Comparison of ENCODE assay signal across 9 mouse cellular contexts in the genomic region with DNA sequence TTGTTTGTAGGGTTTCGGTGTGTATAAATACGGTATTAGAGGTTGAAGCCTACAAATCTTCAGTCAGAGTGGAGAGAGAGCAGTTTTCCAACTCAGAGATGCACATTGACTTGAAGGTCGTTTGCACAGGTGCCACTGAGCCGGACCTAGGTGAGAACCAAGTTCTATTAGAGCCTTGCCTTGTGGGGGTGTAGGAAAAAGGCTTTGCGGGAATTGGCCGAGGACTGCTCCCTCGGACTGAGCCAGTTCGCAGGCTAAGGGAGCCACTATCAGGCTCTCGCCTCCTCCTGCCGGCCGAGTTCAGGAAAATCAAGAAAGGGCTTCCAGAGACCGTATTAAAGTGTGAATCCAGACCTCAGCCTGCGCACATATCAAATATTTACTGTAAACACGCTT. TPM values are rescaled to one million over a fixed set of nuclear protein-coding genes. Genes with fewer than 3 reads are reported as not detected.
DNase-seq lines count a peak whose midpoint lies in the region; ATAC-seq and TF ChIP-seq lines count a peak whose summit lies in the region.
"Had no signal": no experiment of that assay in that cellular context is flagged by ENCODE, and none has a peak within 500 bp of the region (broad histone marks: within the 10 kb centered on the region; RNA-seq: fewer than 3 reads in every experiment).

No protein-coding gene starts in this region.

- no peak overlapping the region for H3K27ac ChIP-seq in hindbrain, postnatal 0 days
- no peak overlapping the region for H3K27ac ChIP-seq in hindbrain, embryonic 12.5 days
- H3K27ac ChIP-seq in embryonic facial prominence, embryonic 10.5 days (replicated peaks), result no peak overlapping the region
- no peak overlapping the region for H3K27ac ChIP-seq in midbrain, embryonic 14.5 days (replicated peaks; ENCODE audit: low read depth, low read length)
- H3K27ac ChIP-seq: liver, embryonic 15.5 days had no signal

- WGBS in hindbrain, postnatal 0 days, result under 1% methylated on average over 14 of the region's 14 CpGs
- WGBS in hindbrain, embryonic 12.5 days, result under 1% methylated on average over 14 of the region's 14 CpGs
- WGBS in embryonic facial prominence, embryonic 10.5 days, result under 1% methylated on average over 14 of the region's 14 CpGs
- WGBS in midbrain, embryonic 14.5 days, result under 1% methylated on average over 14 of the region's 14 CpGs

- ATAC-seq in hindbrain, postnatal 0 days, result no peak
- no peak for ATAC-seq in hindbrain, embryonic 12.5 days (ENCODE audit: low FRiP score)
- no peak for ATAC-seq in midbrain, embryonic 14.5 days (ENCODE audit: low FRiP score, low TSS enrichment)
- ATAC-seq in erythroblast, adult 5-6 weeks (replicated peaks; ENCODE audit: low FRiP score, poor library complexity, severe bottlenecking), result no peak
- no peak for ATAC-seq in erythroid progenitor cell, adult 5-6 weeks (replicated peaks; ENCODE audit: low FRiP score, poor library complexity, severe bottlenecking)

- TF ChIP-seq CTCF in hindbrain, postnatal 0 days (IDR thresholded peaks at IDR 0.05; ENCODE audit: low read depth), result peak; percentile 60

- DNase-seq in hindbrain, postnatal 0 days (ENCODE audit: low spot score), result peak; percentile 53
- DNase-seq in embryonic facial prominence, embryonic 10.5 days (ENCODE audit: low spot score), result peak; percentile 72
- DNase-seq in kidney, postnatal 10 days, result peak; percentile 65
- DNase-seq in midbrain, embryonic 14.5 days, result peak; percentile 71
- no peak for DNase-seq in spleen, postnatal 4 days (ENCODE audit: low spot score in 2 of 2)

- no peak overlapping the region for H3K9ac ChIP-seq in hindbrain, postnatal 0 days (replicated peaks; ENCODE audit: low read length)
- no peak overlapping the region for H3K9ac ChIP-seq in hindbrain, embryonic 12.5 days
- H3K9ac ChIP-seq in midbrain, embryonic 14.5 days (replicated peaks; ENCODE audit: low read length), result no peak overlapping the region
- H3K9ac ChIP-seq: liver, embryonic 15.5 days had no signal

- peaks cover 11% of the 10 kb centered on the region; the same call in 1 of the 2 replicates for H3K4me1 ChIP-seq in hindbrain, postnatal 0 days (ENCODE audit: insufficient read depth, low read length)
- H3K4me1 ChIP-seq in hindbrain, embryonic 12.5 days, result peaks cover 14% of the 10 kb centered on the region
- peaks cover 19% of the 10 kb centered on the region for H3K4me1 ChIP-seq in embryonic facial prominence, embryonic 10.5 days
- H3K4me1 ChIP-seq in midbrain, embryonic 14.5 days (ENCODE audit: control insufficient read depth, insufficient read depth, low read length), result no peaks in the 10 kb centered on the region

- H3K4me2 ChIP-seq in hindbrain, postnatal 0 days (ENCODE audit: low read depth, low read length), result no peak overlapping the region
- no peak overlapping the region for H3K4me2 ChIP-seq in hindbrain, embryonic 12.5 days (replicated peaks)
- no peak overlapping the region for H3K4me2 ChIP-seq in midbrain, embryonic 14.5 days (ENCODE audit: low read length)

- H3K9me3 ChIP-seq in hindbrain, postnatal 0 days (ENCODE audit: low read length), result no peaks in the 10 kb centered on the region
- H3K9me3 ChIP-seq in hindbrain, embryonic 12.5 days (replicated peaks), result no peaks in the 10 kb centered on the region
- H3K9me3 ChIP-seq in embryonic facial prominence, embryonic 10.5 days, result no peaks in the 10 kb centered on the region
- H3K9me3 ChIP-seq in midbrain, embryonic 14.5 days (ENCODE audit: control insufficient read depth, low read length), result no peaks in the 10 kb centered on the region
- H3K9me3 ChIP-seq: liver, embryonic 15.5 days had no signal

- H3K36me3 ChIP-seq in hindbrain, postnatal 0 days (ENCODE audit: insufficient read depth, low read length), result no peaks in the 10 kb centered on the region
- no peaks in the 10 kb centered on the region for H3K36me3 ChIP-seq in hindbrain, embryonic 12.5 days
- no peaks in the 10 kb centered on the region for H3K36me3 ChIP-seq in embryonic facial prominence, embryonic 10.5 days (replicated peaks)
- no peaks in the 10 kb centered on the region for H3K36me3 ChIP-seq in midbrain, embryonic 14.5 days (ENCODE audit: control insufficient read depth, insufficient read depth, low read length)
- H3K36me3 ChIP-seq: liver, embryonic 15.5 days had no signal

- H3K27me3 ChIP-seq in hindbrain, postnatal 0 days (ENCODE audit: insufficient read depth, low read length), result peaks cover 98% of the 10 kb centered on the region
- peaks cover 99% of the 10 kb centered on the region for H3K27me3 ChIP-seq in hindbrain, embryonic 12.5 days
- H3K27me3 ChIP-seq in embryonic facial prominence, embryonic 10.5 days (replicated peaks; ENCODE audit: low read depth, poor library complexity, severe bottlenecking), result peaks cover 100% of the 10 kb centered on the region
- peaks cover 99% of the 10 kb centered on the region for H3K27me3 ChIP-seq in midbrain, embryonic 14.5 days (ENCODE audit: control insufficient read depth, insufficient read depth, low read length)

- no peak overlapping the region for H3K4me3 ChIP-seq in hindbrain, postnatal 0 days (ENCODE audit: low read length)
- H3K4me3 ChIP-seq in hindbrain, embryonic 12.5 days, result no peak overlapping the region
- no peak overlapping the region for H3K4me3 ChIP-seq in embryonic facial prominence, embryonic 10.5 days
- no peak overlapping the region for H3K4me3 ChIP-seq in midbrain, embryonic 14.5 days (replicated peaks; ENCODE audit: low read depth, low read length)

RNA-seq across cellular contexts. Expression of a gene that starts 0.9 kb away (rescaled TPM):
- 0.16 TPM in 1 of 2 replicates, not detected in the other for total RNA-seq in hindbrain, postnatal 0 days (2014; rRNA removed)
- polyA plus RNA-seq in hindbrain, postnatal 0 days (2015; fragmentation: Nextera tagmentation; extraction: Ambion mirVana), result 0.09 TPM in 1 of 2 replicates, not detected in the other
- 0.23 and 0.73 TPM in 2 replicates for polyA plus RNA-seq in hindbrain, embryonic 12.5 days (2016; fragmentation: Nextera tagmentation; extraction: Ambion mirVana)
- polyA plus RNA-seq in embryonic facial prominence, embryonic 10.5 days (2016; fragmentation: Nextera tagmentation; extraction: Ambion mirVana), result not detected in 2 replicates
- not detected in 2 replicates for polyA plus RNA-seq in midbrain, embryonic 14.5 days (2014; fragmentation: Nextera tagmentation; extraction: Ambion mirVana)
- not detected in 2 replicates for total RNA-seq in erythroblast, adult 5-6 weeks (2015; ENCODE audit: low replicate concordance)
- total RNA-seq in erythroblast, adult 5-6 weeks (2017; ENCODE audit: low replicate concordance), result not detected in 2 replicates
- not detected in 2 replicates for total RNA-seq in erythroid progenitor cell, adult 5-6 weeks (2015; ENCODE audit: low replicate concordance)
- total RNA-seq in erythroid progenitor cell, adult 5-6 weeks (2017; ENCODE audit: low replicate concordance), result not detected in 2 replicates
- polyA plus RNA-seq: liver, embryonic 15.5 days had no signal

RNA-seq across cellular contexts. Expression of a gene that starts 44.7 kb away (rescaled TPM):
- 7.4 and 24.3 TPM in 2 replicates for total RNA-seq in hindbrain, postnatal 0 days (2014; rRNA removed)
- 14.0 and 16.5 TPM in 2 replicates for polyA plus RNA-seq in hindbrain, postnatal 0 days (2015; fragmentation: Nextera tagmentation; extraction: Ambion mirVana)
- polyA plus RNA-seq in hindbrain, embryonic 12.5 days (2016; fragmentation: Nextera tagmentation; extraction: Ambion mirVana), result 23.5 and 24.4 TPM in 2 replicates
- polyA plus RNA-seq in embryonic facial prominence, embryonic 10.5 days (2016; fragmentation: Nextera tagmentation; extraction: Ambion mirVana), result 35.8 and 36.4 TPM in 2 replicates
- 8.8 and 14.8 TPM in 2 replicates for polyA plus RNA-seq in midbrain, embryonic 14.5 days (2014; fragmentation: Nextera tagmentation; extraction: Ambion mirVana)
- 0.77 and 5.2 TPM in 2 replicates for total RNA-seq in erythroblast, adult 5-6 weeks (2015; ENCODE audit: low replicate concordance)
- 3.0 and 7.2 TPM in 2 replicates for total RNA-seq in erythroblast, adult 5-6 weeks (2017; ENCODE audit: low replicate concordance)
- total RNA-seq in erythroid progenitor cell, adult 5-6 weeks (2015; ENCODE audit: low replicate concordance), result 1.4 and 3.8 TPM in 2 replicates
- total RNA-seq in erythroid progenitor cell, adult 5-6 weeks (2017; ENCODE audit: low replicate concordance), result 2.2 and 4.9 TPM in 2 replicates

Comparison
In these comparisons a context has a peak if more than half of its experiments do, and no peak if none do; other contexts are left out.
1. DNase-seq: peak in hindbrain, postnatal 0 days (single experiment), embryonic facial prominence, embryonic 10.5 days (single experiment), kidney, postnatal 10 days (single experiment) and midbrain, embryonic 14.5 days (single experiment); none in spleen, postnatal 4 days (0 of 2).